Mouse (Mus musculus) T-cell, adult 2 months (primary cell): Measurements from ENCODE around the gene Dna2.
"Not testable (repeated sequence)": the region's sequence is repeated elsewhere in the genome, so short reads cannot be mapped to it uniquely, and the experiment has no call there.

Source experiments
- DNase-seq: peaks from one replicate; pipeline ENCODE4 v3.0.0; 2022; ENCODE audit warnings: low spot score

Gene Dna2

GRCm38 (mm10) chr10:62946738-62947471 lies at the start of gene Dna2:
Dna2 (plus strand) TSS chr10:62947026.
- DNase-seq: peak; percentile 73

GRCm38 (mm10) chr10:62897437-62897836 lies 49.4 kb upstream of the Dna2 start:
- no peak for DNase-seq

GRCm38 (mm10) chr10:62898061-62898460 lies 48.8 kb upstream of the Dna2 start:
- no peak for DNase-seq

GRCm38 (mm10) chr10:62900144-62900543 lies 46.7 kb upstream of the Dna2 start:
- no peak for DNase-seq

- no peak for DNase-seq
These were observed 45.0 kb upstream of the Dna2 start for GRCm38 (mm10) chr10:62901826-62902225.

- DNase-seq: no peak
These were observed 44.0 kb upstream of the Dna2 start for GRCm38 (mm10) chr10:62902829-62903228.

- DNase-seq: no peak
These were observed 40.5 kb upstream of the Dna2 start for GRCm38 (mm10) chr10:62906336-62906735.

- DNase-seq: not testable (repeated sequence)
These were observed 37.9 kb upstream of the Dna2 start, which contains the start of gene Tet1 for GRCm38 (mm10) chr10:62908896-62909295. Tet1 (minus strand) TSS chr10:62908996.

GRCm38 (mm10) chr10:62911120-62911519 lies 35.7 kb upstream of the Dna2 start:
- DNase-seq: no peak

GRCm38 (mm10) chr10:62918985-62919384 lies 27.8 kb upstream of the Dna2 start:
- DNase-seq: no peak

GRCm38 (mm10) chr10:62919925-62920765 lies 26.7 kb upstream of the Dna2 start, which contains the start of gene Slc25a16:
Slc25a16 (plus strand) TSS chr10:62920633.
- DNase-seq: peak; percentile 89

- DNase-seq: no peak
These were observed 26.1 kb upstream of the Dna2 start for GRCm38 (mm10) chr10:62920766-62921156.

GRCm38 (mm10) chr10:62924096-62924635 lies 22.7 kb upstream of the Dna2 start:
- DNase-seq: no peak

- DNase-seq: no peak
These were observed 14.4 kb upstream of the Dna2 start for GRCm38 (mm10) chr10:62932381-62932780.

- DNase-seq: no peak
These were observed 1.7 kb upstream of the Dna2 start for GRCm38 (mm10) chr10:62944975-62945580.

GRCm38 (mm10) chr10:62948551-62948950 lies 1.7 kb downstream of the Dna2 start:
- DNase-seq: no peak

- no peak for DNase-seq
These were observed 17.1 kb downstream of the Dna2 start for GRCm38 (mm10) chr10:62963956-62964355.

- DNase-seq: no peak
These were observed 19.0 kb downstream of the Dna2 start for GRCm38 (mm10) chr10:62965796-62966195.

GRCm38 (mm10) chr10:62966291-62966690 lies 19.5 kb downstream of the Dna2 start:
- DNase-seq: no peak

GRCm38 (mm10) chr10:62971821-62972220 lies 25.0 kb downstream of the Dna2 start:
- DNase-seq: no peak

- no peak for DNase-seq
These were observed 32.8 kb downstream of the Dna2 start for GRCm38 (mm10) chr10:62979667-62980038.
